Mouse (Mus musculus) T-helper 1 cell (primary cell): Measurements from ENCODE around the gene 1700018F24Rik.
"Not testable (repeated sequence)": the region's sequence is repeated elsewhere in the genome, so short reads cannot be mapped to it uniquely, and the experiment has no call there.

Experiments used
- in situ Hi-C: fragments of 300-600 bp; cut with MboI, MseI; formaldehyde crosslinking; loops from one replicate; pipeline ENCODE4 v1.15.1; 2025; ENCODE audit warnings: high pct_unique_total_duplicates

The 1700018F24Rik gene

DNA sequence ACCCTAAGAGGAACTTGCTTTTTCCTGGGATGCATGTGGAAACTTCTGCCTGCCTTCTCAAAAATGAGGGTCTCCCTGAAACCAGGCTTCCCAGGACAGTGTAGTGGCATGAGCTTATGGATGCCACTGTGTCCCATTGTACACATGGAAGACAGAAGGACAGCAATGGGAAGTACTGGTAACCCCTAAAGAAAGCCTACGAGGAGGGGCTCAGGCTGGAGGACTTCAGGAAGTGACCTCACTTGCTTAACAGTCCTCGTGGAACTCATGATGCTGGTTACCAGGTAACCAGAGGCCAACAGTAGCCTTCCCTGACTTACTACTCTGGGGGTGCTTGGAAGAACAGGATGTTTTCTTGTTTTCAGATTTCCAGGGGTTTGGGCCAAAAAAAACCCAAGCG lies at the start of gene 1700018F24Rik:
TSS of gene 1700018F24Rik (plus strand) at position 301 of the 400 bp plus-strand sequence.
- in situ Hi-C loops: not testable (repeated sequence)

DNA sequence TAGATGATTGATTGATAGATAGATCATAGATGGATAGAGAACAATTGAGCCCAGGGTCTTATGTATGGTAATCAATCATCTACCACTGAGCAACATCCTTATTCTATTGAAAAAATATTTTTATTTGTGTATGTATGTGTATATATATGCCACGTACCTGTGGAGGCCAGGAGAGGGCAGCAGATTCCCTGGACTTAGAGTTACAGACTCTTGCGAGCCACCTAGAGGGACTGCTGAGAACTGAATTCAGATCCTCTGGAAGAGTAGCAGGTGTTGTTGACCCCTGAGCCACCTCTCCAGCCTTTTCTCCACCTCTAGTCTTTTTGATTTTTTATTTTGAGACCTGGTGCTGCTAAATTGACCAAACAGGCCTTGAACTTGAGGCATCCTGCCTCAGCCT lies 44.3 kb upstream of the 1700018F24Rik start:
- in situ Hi-C loops: no loop called here

DNA sequence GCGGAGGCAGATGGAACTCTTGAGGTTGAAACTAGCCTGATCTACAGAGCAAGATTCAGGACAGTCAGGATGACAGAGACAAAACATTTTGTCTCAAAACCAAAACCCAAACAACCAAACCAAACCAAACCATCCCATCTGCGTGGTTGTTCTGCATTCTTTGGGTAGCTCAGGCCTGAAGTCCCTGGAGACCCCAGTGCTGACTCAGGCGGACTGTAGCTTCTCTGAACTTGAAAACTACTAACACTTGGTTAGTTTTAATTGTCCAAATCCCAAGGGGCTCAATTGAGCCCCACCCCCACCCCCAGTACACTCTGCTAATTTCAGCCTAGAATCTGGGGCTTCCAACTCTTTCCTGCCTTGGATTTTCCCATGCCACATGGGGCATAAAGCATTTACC lies 39.4 kb upstream of the 1700018F24Rik start:
- in situ Hi-C loops: no loop called here

DNA sequence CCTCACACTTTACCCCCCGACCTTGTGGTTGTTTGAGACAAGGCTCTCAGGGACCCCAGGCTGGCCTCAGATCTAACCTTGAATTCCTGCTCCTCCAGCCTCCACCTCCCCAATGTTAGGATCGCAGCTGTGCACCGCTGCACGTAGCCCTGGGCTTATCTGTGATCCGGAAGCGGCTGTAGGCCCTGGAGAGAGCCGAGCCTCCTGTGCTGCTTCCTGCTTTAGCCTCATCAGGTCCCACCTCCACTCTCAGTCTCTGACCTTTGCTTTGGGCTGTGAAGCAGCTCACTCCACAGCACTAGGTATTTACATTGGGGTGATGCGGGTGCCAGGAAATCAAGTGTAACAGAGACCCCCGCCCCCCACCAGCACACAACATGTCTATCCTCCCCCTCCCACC lies 38.3 kb upstream of the 1700018F24Rik start:
- in situ Hi-C loops: no loop called here

DNA sequence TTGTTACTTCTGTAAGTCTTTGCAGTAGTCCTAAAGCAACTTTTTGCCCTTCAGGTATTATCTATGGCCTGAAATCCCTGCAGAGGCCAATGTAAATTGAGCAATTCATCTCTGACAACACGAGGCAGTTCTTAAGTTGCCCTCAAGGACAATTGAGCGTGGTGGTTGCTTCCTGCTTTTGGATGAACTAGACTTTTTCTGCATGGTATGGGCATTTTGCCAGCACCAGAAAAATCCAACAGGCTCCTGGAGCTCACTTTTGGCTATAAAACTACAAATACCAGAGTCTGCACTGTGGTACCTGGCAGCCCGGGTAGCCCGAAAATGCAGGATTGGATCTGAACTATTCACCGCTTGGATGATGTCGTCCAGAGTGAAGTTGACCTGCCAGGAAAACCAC lies 37.2 kb upstream of the 1700018F24Rik start:
- in situ Hi-C loops: no loop called here

DNA sequence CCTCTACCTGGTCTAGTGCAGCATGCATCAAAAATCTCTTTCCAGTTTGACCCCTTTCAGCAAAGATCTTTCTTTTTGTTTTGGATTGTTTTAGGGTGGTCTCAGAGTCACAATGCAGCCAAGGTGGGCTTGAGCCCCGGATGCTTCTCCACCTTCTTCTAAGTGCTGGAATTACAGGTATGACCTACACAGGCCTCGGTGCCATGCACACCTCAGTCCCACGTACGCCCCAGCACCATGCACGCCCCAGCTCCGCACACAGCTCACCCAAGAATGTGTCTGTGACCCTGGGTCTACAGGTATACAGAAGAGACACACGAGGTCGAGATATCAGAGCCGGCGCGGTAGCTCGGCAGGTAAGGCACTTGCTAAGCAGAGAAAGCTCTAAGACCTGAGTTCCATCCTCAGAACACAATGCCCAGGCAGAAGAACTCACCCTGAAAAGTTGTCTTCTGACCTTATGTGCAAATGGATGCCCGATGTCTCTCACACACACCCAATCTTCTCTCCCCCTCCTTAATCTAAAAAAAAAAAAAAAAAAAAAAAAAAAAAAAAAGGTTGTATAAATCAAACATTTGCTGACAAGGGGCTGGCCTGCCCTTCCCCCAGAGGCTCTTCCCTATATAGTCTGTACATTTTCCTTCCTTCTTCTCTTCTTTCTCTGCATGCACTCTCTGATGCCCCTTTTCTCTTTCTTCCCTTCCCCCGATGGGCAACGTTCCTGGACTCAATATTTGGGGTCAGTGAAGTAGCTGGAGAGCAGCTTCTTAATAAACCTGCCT lies 33.7 kb upstream of the 1700018F24Rik start:
- in situ Hi-C loops: no loop called here

DNA sequence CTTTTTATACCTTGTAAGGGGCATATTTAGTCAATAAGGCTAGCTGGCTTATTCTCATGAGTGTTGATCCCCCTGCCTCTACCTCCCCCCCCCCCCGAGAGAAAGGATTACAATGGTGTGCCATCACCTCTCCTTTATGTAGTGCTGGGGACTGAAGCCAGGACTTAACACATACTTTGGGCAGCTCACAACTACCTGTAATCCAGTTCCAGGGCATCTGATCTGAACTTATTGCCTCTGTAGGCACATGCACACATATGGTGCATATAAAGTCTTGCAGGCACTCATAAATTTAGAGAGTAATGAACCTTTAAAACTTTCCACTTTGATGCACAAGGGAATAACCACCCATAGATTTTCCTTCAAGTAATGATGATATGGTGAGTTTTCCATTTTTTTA lies 28.5 kb upstream of the 1700018F24Rik start:
- in situ Hi-C loops: no loop called here

DNA sequence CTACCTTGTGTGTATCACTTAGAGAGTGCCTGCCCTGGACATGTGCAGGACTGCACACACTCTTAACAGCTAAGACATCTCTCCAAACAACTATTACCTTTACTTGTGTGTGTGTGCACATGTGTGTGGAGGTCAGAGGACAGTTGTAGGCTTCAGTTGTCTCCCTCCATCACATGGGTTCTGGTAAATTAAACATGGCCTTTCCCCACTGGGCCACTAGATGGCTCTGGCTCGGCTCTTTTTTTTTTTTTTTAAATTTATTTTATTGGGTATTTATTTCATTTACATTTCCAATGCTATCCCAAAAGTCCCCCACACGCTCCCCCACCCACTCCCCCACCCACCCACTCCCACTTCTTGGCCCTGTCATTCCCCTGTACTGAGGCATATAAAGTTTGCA lies 26.0 kb upstream of the 1700018F24Rik start:
- in situ Hi-C loops: not testable (repeated sequence)

DNA sequence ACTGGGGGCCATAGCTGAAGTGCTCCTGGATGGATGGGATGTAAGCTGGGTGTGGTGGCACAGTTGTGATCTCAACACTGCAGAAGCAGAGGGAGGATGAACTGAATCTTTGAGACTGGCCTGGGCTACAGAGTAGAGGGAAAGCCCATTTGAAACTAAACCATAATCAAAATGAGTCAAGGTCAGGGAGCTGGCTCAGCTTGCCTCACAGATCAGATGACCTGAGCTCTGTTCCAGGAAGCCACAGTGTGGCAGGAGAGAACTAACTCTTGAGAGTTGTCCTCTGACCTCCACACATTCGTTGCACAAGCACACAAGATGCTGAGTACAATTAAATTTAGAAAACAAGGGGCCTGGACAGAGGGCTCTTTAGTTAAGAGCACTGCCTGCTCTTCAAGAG lies 22.5 kb upstream of the 1700018F24Rik start:
- in situ Hi-C loops: not testable (repeated sequence)

DNA sequence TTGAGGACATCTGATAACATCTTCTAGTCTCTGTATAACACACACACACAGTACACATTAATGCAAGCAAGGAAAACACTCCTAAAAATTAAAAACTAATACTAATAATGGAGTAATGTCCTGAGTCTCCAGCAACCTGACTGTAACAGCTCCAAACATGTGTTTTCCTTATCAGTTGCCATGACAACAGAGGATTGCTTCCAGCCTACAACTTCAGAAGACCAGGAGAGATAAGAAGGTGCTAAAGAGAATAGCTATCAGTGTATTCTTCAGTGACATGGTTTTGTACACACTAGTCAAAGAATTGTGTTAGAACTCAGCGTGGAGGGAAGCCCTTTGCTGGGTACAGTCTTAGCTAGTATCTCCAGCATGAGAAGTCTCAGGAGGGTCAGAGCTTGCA lies 22.1 kb upstream of the 1700018F24Rik start:
- in situ Hi-C loops: not testable (repeated sequence)

DNA sequence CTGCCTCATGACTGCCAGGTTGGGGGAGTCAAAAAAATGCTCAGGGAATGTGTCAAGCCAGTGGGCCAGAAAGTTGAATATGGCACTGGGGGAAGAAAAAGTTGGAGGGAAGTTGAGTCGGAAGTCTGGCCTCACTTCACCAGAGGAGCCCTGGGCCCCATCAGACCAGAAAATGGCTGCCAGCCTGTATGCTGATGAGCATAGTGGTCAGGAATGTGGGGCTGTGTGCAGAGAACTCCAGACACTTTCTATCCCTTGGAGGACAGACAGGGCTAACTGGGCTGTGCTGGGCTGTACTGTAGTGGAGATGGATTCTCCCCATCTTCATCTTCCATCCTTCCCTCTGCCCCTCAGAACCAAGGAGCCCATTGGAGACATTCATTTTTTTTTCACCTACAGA lies 12.3 kb upstream of the 1700018F24Rik start:
- in situ Hi-C loops: not testable (repeated sequence)

DNA sequence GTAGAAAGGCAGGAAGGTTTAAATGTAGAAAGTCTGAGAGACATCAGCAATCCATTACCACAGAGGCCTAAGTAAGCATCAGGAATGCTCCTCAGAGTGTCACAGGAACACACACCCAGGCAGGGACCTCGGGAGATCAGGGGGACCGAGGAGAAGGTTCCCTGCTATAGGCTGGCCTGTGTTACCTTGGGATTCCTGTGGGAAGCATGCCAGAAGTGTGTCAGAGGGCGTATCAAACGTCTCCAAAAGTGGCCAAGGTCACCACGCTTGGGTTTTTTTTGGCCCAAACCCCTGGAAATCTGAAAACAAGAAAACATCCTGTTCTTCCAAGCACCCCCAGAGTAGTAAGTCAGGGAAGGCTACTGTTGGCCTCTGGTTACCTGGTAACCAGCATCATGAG lies 10.4 kb upstream of the 1700018F24Rik start, which contains the start of gene Gm4871:
TSS of gene Gm4871 (minus strand) at position 364 of the 400 bp plus-strand sequence.
- in situ Hi-C loops: not testable (repeated sequence)

DNA sequence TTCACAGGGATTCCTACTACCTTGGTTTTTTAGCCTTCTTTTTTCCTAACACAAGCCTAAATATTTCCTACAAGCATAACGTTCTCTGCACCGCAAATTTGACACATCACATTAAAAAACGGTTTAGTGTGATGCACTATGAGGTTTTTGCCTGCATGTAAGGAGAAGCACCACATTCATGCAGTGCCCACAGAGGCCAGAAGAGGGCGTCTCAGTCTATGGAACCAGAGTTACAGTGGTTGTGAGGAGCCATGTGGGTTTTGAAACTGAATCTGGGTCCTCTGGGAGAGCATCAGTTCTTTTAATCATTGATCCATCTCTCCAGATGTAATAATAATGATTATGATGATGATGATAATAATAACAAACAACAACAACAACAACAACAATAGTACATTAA lies 1.2 kb upstream of the 1700018F24Rik start:
- in situ Hi-C loops: no loop called here

DNA sequence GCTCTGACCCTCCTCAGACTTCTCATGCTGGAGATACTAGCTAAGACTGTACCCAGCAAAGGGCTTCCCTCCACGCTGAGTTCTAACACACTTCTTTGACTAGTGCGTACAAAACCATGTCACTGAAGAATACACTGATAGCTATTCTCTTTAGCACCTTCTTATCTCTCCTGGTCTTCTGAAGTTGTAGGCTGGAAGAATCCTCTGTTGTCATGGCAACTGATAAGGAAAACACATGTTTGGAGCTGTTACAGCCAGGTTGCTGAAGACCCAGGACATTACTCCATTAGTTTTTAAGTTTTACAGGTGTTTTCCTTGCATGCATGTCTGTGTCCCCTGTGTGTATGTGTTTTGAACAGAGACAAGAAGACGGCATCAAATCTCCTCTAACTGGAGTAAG lies 11.4 kb downstream of the 1700018F24Rik start:
- in situ Hi-C loops: not testable (repeated sequence)

DNA sequence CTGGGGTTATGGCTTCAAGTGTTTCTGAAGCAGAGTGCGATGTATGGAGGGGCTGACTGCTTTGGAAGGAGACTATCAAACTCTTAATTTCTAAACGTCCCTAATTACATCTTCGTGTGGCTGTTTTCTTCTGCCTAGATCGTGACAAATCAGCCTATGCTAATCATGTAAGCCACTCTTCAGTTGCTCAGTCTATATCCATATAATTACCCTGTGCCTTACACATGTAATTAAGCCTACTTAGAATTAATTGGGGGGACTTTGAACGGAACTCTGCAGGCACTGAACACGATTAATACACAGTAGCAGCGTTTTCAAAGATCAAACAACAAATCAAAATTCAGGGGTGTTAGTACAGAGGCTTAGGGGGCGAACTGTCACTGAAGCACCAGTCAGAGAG lies 15.1 kb downstream of the 1700018F24Rik start:
- in situ Hi-C loops: no loop called here

DNA sequence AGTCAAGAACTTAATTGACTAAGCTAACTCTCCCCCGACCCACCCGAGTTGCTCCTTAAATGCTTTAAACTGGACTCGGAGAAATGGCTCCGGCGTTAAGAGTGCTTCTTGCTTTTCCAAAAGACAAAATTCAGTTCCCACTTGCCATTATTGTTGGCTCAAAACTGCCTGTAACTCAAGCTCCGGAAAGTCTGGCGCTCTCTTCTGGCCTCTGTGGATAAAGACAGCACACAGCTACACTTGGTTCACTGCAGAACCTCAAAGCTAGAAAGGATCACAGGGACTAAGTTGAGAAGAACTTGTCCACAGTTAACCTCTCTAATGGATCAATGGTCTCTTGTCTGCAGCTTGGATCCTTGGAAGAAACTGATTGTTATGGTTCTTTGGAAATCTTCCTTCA lies 15.9 kb downstream of the 1700018F24Rik start:
- in situ Hi-C loops: no loop called here

DNA sequence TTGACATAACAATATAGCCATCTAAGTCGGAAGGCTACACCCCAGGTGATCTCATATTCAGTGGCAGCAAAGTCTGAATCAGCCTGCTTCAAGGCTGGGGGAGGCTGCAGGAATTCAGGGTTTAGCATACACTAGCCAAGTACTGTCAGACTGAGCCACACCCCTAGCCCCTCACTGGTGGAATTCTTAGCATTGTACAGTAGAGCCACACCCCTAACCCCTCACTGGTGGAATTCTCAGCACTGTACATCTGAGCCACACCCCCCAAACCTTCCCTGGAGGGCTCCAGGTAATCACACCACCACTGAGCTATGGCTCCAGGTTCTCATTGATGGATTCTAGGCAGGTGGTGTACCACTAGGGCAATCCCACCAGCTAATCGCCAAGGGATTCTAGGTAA lies 16.7 kb downstream of the 1700018F24Rik start:
- in situ Hi-C loops: no loop called here

DNA sequence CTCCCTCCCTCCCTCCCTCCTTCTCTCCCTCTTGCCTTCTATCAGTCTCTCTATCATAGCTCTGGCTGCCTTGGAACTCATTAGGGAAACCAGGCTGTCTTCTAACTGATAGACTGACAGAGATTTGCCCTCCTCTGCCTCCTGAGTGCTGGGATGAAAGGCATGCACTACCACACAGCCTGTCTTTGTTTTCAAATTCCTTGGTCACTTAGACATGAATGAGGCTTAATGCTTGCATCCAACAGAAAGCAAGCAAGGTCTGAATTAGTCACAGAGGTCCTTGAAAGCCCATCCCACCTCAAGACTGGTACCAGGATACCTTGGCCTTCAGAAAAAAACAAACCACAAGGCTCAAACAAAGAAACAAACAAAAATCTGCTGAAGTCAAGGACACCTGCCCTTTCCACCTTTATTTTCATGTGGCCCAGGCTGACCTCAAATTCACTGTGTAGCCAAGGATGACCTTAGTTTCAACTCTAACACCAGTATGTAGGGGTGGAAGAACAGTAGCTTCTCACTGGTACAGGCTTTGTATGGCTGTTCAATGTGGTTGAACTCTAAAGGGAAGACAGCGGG lies 22.1 kb downstream of the 1700018F24Rik start:
- in situ Hi-C loops: no loop called here

DNA sequence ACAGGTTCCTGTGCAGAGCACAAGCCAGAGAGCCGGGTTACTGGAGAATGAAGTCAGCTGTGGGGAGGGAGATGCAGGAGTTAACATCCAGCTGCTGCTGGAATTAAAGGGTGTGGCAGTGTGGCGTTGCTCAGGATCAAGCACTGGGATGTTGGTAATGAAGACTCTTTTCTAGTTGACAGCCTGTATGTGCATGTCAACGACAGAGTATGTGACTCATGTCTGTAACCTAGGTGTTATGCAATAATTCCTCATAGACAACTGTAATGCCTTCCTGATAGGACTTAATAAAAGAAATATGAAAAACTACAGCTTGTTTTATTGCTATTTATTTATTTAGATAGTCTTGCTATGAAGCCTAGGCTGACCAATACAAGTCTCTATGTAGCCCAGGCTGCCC lies 26.1 kb downstream of the 1700018F24Rik start:
- in situ Hi-C loops: no loop called here

DNA sequence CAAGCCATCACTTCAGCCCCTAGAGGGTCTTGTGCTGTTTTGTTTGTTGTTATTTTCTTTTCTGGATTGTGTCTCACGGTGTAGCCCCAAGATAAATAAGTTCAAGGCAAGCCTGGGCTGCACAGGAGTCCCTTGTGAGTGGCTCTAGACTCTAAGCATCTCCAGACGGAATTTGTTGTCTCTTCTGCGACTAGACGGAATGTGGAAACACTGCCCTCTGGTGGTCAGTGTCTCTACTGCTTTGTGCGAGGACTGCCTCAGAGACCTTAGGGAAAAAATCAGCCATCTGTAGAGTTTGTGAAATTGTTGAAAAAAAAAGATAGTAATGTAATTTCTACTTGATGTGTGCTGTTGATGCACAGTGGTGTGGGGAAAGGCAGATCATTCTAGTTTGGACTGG lies 26.9 kb downstream of the 1700018F24Rik start:
- in situ Hi-C loops: no loop called here

DNA sequence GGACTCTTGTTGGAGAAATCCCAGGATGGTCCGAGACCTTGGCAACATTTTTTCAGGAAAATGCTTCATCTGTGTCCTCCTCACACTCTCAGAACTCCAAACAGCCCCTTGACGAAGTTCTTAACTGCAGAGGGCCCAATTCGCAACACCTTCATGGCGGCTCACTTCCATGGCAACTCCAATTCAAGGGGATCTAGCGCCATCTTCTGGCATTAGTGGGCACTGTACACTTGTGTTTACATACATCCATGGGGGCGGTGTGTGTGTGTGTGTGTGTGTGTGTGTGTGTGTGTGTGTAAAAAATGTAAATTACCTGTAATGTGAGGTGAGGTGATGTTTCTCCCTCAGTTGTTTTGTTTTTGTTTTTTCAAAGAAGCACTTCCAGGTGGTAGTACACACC lies 28.6 kb downstream of the 1700018F24Rik start:
- in situ Hi-C loops: no loop called here

DNA sequence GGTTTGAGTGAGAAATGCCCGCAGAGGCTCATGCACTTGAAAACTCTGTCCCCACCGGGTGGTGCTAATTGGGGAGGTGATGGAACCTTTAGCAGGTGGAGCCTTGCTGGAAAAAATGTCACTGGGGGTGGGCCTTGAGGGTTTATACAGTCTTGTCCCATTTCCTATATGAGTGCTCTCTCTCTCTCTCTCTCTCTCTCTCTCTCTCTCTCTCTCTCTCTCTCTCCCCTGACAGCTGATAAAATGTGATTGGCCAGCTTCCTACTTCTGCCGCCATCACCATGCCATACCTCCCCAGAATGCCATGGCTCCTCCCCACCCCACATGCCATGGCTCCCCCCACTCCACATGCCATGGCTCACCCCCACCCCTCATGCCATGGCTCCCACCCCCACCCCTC lies 32.3 kb downstream of the 1700018F24Rik start:
- in situ Hi-C loops: no loop called here

DNA sequence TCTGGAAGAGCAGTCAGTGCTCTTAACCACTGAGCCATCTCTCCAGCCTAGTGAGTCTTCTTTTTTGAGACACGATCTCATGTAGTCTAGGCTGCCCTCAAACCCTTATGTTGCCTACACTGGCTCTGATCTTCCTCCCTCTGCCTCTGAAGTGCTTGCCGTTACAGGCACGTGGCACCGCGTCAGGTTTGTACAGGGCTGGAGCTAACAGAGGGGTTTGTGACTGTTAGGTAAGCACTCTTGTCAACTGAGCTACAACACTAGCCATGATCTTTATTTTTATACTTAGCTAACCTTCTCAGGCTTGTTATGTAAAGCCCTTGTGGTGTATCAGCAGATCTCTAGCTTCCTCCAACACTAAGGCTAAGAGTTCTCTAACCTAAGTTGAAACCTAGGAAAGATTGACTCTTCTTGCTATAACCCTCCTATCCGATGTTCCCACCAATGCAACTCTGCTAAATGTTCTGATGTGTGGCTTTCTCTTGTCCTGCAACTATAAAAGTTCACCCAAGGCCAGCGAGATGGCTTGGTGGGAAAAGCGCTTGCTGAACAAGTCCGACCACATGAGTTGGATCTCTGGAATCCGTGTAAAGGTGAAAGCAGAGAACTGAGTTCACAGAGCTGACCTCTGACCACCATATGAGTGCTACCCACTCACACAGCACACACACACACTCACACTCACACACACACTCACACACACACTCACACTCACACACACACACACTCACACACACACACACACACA lies 39.2 kb downstream of the 1700018F24Rik start:
- in situ Hi-C loops: no loop called here
